Mouse (Mus musculus) right cerebral cortex, postnatal 25 days (tissue): ENCODE measurements at regions not wholly inside any gene's neighbourhood (a gene's known extent, or its start where the extent isn't known, plus 50 kb on each side); places are given as distances from the start of the nearest gene placed in this dataset.
A peak's percentile ranks its signal among the peaks of the same experiment; 100 is the strongest.

Experiments
- DNase-seq: peaks from one replicate; pipeline ENCODE4 v3.0.0; 2022

DNA sequence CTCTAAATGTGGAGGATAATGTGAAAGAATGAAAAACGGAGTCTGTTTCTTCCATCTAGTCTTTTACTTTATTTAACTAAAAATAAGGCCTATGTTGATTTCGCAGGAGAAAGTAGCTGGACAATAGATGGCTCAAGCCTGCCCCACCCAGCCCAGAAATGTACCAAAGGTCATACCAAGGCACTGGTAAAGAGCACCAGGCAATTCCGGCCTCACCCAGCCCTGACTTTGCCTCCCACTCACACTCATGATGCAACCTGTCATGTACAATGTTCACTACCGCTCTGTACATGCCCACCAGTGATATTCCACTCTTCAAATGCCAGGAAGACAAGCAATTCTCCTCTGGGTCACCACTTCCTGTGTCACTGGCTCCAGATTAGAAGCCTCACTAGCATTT lies 564.9 kb downstream of the Insc start:
- no peak for DNase-seq

DNA sequence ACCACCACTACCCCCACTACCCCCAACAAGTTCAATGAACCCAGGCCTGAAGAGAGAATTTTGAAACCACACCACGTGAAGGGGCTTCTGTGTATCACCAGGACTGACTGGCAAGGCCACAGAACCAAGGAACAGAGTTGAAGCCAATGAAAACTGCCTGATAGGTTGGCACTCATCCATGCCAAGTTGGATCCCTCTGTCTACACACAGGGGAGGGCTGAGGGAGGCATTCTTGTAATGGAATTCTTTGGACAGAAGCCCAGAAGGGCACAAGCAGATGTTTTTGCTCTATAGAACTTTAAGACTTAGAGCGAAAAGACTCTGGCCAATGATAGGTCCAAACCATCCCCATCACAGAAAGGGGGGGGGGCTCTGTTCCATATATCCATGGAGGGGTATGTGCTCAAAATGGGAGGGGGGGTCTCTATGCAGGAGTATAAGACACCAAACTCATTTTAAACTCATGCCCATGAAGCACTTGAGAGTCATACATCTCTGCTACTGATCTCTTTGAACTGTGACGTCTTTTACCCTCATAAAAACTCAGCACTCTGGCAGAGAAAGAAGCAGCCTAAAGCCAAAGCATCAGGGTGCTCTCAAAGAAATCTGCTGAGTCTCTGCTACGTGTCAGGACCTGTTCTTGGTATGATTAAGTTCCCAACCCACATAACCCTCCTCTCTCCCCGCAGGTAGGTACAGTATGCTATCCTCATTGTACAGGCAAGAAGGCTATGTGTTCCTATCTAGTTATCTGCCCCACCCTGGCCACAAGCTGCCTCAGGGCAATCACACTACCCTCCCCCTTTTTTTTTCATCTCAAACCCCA lies 567.1 kb downstream of the Insc start:
- no peak for DNase-seq

DNA sequence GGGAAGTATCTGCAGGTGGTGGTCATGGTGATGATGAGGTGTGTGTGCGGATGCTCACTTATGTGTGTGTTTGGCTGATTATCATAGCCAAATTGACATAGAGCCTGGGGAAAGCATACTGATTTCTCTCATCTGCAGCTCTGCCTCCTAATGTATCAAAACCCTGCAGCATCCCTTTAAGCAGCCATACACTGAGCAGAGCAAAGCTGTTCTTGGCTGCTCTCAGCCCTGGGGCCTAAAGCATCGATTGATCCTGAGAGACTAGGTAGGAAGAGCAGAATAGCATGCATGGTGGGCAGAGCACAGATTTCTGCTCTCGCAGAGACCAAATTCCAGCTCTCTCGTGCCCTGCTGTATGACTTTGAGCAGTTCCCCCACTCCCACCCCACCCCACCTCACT lies 576.0 kb downstream of the Insc start:
- DNase-seq = no peak

DNA sequence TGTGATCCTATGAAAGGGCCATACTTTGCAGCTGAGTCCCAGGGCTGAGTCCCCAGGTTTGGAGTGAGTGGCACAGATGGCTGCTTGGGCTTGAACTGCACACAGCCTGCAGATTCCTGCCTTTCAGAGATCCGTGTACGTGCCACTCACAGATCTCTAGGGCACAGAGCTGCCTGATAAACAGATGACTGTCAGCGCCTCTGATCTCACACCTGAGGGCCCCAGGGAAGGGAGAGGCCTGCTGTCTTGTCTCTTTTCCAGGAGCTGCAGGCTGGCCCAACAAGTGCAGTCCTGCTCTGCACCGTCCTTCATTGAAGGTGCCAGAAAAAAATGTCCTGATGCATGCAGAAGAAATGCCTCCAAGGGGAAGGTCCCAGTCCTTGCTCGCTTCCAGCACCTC lies 579.5 kb downstream of the Insc start:
- DNase-seq = no peak

DNA sequence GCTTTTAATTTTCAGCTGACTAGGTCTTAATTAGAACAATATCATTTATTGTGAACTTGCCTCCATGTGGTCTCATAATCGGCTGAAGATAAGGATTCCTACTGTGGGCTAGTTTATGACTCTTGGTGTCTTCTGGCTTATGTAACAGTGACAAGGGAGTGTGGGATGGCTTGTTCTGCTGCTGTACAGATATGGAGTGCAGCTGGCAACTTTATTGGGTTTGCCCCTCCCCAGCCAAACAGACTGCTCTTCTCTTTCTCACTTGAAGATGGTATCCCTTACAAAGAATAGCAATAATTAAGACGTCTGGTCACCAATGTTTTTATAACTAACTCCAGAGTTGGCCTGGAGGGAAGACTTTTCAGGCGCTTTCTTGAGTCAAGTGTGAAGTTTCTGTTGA lies 584.8 kb downstream of the Insc start:
- DNase-seq = no peak

DNA sequence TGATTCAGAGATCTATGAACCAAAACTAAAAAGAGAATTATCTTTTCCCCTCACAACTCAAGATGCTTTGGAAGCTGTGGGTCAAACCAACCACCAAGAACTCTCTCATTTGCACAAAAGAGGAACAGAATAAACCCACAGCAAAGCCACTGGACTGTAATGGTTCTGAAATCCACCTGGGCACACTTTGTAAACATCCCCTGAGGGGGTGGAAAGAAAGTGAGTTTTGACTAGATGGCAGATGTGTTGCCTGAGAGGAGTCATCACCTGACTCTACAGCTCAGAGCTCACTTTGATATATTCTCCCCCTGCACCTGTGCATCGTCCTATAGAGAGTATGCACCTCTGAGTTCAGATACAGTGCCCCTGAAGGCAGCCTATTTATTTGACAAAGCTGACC lies 588.2 kb downstream of the Insc start:
- DNase-seq = no peak

DNA sequence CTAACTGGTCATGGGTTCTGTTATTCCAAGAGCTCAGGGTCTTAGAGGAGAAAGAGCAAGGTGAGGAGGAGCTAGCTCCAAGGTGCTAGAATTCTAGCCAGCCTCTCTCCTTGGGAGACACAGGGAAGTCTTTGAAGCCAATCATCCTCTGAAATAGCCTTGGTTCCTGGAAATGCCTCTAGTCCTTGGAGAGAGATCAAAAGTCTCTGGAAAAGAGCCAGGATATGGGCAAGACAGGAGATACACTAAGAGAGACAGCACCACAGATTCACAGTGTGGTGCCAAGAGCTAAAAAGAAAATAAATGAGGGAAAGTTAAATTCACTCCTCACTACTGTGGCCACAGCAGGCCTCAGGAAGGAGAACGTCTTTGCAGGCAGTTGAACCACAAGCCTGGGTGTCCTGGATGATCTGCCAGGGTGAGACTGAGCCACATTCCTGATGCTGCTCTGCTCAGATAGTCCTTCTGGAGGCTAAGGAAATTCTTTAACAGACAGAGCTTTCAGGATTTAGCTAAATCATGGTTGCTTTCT lies 589.6 kb downstream of the Insc start:
- DNase-seq = no peak

DNA sequence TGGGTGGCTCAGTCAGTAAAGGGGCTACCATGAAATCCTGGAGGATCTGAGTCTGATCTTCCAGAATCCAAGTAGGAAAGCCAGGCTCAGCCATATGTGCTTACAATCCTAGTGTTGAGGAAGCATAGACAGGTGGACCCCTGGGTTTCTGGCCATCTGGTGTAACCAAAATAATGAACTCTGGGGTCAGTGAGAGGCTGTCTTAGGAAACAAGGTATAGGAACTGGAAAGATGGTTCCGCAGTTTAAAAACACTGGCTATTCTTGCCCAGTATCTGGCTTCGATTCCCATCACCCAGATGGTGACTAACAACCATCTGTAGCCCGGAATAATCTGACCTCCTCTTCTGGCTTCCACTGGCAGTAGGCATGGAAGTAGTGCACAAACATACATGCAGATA lies 591.6 kb downstream of the Insc start:
- no peak for DNase-seq

DNA sequence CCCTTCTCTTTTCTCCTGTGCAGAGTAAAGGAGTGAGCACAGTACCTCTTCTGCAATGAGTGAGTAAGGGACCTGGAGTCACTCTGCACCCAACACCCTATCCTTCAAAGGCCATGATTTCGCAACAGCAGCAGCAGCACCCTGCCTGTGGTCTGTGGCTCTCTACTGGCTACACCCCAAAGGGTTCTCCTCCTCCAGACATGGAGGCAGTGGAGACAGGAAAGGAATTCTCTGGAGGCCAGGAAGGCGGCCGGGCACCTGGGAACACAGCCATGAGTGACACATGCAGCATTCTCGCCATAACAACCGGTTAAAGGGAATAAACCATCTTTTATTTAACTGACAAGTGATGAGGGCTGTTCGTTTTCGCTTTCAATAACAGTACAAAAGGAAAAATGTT lies 596.7 kb downstream of the Insc start:
- DNase-seq = no peak

DNA sequence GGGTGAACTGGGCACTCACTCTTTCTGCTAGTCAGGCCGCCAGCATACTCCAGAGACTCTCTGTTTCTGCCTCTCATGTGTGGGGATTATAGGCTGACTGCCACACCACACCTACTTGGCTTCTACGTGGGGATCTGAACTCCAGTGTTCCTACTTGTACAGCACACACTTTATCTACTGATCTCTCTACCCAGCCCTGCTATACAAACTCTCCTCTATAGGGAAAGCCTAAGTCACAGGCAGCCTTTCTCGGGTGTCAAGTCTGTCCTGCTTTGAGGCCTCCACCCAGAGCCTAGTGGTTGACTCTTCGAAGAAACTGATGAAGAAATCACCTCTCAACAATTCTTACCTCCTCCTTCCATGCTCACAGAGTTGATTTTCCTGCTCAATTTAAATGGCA lies 597.5 kb downstream of the Insc start:
- no peak for DNase-seq

DNA sequence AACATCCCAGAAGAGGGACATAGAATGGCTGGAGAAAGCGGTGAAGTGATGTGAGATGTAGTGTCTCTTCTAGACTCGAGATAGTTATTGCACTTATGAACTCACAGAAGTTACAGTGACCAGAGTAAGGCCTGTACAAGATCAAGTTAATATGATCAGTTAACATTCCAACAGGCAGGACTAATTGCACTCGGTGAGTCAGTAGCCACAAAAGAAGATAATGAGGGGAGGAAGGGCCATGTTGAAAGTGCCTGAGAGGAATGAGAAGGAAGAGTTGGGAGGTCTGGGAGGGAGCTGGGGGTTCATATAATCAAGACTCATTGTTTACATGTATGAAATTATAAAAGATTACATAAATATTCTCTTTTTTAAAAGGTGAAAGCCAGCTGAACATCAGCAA lies 602.3 kb downstream of the Insc start:
- no peak for DNase-seq

DNA sequence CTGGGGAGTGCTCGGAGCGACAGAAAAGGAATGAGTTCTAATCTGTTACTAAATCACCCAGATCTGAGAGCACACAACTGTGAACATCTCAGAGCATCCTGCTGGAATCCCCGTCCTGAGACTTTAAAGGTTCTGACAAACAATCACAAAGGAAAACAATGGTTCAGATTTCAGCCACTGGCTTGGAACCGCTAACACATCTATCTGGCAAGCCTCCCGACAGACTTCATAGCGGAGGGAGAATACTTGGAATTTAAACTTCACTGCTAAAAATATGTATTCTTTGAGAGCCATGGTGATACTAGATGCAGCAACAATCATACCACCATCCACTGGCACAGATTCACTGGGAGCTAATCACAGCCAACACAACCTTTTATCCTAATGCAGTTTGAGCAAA lies 615.2 kb downstream of the Insc start:
- no peak for DNase-seq

DNA sequence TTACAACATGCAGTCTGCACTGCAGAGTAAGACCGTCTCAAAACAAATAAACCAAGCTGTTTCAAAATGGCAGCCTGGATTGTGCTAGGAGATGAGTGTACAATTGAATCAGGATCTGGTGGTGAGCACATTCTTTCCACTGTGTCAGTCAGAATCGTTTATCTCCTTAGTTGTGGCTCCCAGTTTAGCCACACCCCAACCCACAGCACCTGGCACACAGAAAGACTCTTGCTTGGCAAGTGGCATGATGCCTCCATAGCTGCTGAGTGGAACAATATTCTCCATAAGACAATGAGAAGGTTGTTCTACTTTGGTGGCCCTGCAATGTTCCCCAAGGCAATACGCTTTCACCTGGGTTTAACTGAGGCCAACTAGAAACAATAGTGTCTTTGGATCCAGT lies 616.6 kb downstream of the Insc start:
- DNase-seq = no peak

DNA sequence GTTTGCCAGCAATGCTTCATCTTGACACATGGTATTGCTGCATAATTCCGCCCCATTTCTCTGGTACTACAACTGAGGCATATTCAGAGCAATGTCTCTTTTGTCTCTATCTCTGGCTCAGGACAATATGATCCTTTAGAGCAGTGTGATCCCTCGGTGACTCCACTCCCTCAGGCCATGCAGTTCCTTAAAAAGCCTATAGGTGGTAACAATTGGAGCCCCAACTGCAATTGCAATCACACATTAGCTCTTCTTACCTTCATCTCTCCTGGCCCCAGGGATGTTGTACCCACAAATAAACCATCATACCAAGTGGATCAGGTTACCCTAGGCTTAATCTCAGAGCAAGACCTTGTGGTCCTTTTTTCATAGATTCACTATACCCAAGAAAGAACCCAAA lies 618.6 kb downstream of the Insc start:
- DNase-seq = no peak

DNA sequence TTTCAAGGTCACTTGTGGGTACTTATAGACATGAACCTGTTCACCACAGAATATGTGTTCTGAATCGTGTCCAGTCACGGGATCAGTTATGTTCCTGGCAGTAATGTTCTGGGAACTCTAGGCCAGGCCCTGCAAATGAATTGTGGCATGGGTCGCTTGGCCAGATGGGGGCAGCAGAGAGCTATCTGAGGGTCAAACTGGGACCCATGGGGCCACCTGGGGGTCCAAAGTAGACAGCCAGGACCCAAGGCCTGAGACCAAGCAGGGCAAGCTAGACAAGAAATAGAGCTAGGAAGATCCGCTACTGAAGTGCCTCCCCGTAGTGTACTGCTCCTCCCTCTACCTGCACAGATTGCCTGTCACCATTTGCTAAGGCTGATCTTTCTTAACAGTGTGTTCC lies 623.4 kb downstream of the Insc start:
- DNase-seq = peak; percentile 37

DNA sequence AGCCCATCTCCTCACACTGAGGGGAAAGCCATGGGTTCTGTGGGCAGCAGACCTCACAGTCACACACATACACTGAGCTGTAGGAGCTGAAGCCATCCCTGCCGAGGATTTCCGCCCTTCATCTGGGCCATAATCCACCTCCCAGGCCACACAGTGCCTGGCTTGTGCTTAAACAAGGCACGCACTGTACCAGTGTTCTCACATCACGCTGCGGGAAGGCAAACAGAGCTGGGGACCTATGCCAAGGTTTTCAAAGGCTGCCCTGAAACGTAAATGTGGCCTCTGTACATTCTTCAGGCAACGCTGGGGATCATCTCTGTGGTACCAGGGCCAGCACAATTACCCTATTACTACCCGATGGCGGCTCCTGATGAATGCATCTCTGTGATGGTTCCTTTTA lies 627.6 kb downstream of the Insc start:
- DNase-seq = no peak

DNA sequence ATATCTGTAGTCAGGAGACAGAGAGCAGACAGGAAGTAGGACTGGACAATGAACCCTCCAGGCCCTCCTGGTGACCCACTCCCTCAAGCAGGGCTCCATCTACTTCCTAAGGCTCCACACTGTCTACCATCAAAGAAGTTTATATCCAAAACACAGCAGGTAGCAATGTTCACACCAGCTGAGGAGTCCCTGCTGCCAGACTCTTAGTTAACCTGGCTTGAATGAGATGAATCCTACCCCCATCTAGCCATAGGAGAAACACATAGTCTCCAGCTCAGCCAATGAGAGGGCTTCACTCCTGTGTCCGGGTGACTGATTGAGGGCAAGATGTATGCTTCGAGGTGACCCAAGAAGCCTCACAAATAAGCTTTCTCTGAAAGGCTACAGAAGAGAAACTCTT lies 629.4 kb downstream of the Insc start:
- no peak for DNase-seq

DNA sequence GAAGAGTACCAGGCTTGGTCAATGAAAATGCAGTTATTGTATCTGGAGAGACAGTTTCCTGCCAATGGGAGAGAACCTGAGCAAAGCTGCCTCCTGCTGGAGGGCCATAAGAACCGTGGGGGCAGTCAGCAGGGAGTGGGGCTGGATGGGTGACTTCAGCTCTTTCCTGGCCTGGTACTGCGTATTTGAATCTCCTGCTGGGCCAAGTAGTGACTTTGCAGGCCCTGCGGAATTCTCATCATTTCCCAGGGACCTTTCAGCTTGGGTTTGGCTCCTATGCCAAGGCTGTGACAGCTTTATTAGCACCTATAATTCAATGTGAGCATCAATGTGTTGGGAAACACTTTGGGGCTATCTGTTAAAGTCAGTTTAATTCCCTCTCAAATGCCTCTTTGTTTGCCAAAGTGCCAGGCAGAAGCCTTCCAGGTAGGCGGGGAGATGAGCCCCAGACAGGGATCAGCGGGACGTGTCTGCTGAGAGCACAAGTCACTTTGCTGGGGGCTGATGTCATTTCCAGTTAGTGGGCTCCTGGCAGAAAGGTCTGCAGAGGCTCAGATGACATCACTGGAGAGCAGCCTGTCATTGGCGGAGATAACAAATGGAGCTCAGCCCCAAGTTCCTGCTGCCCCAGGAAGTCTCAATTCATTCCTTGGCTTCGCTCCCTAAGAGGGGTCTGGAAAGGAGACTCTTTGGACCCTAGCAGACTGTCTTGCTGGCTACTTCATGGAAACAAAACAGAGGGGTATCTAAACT lies 630.5 kb downstream of the Insc start:
- no peak for DNase-seq

DNA sequence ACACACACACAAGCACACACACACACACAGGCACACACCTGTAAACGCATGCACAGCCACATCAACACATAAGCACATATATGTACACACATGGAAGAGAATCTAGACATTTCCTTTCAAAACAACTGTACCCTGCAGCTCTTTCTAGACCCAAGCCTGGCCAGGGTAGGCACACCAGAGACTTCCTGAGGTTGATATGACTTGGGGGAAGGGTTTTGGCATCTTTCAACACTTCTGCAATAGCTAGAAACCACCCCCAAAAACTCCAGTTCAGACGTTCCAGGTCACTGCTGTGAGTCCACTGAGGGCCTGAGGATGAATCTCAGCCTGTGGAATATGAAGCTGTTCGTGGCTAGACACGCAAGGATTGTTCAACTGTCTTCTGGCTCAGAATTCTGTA lies 632.6 kb downstream of the Insc start:
- no peak for DNase-seq

DNA sequence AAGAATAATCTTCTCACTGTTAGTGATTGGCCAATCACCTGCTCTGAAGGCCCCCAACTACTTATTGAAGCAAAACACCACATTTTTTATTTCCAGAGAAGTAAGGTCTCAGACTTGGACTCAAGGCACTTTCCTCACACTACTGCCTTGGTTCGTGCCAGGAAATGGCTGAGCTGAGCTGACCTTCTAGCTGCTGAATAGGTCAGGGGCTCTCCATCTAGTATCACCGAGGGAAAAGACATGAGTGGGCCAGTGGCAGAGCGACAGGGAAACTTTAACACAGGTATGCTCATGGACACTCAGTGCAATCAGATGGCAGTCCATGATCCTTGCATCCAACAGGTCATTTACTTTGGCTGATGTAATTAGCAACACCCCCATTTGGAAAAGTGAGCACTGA lies 635.3 kb downstream of the Insc start:
- DNase-seq = no peak

DNA sequence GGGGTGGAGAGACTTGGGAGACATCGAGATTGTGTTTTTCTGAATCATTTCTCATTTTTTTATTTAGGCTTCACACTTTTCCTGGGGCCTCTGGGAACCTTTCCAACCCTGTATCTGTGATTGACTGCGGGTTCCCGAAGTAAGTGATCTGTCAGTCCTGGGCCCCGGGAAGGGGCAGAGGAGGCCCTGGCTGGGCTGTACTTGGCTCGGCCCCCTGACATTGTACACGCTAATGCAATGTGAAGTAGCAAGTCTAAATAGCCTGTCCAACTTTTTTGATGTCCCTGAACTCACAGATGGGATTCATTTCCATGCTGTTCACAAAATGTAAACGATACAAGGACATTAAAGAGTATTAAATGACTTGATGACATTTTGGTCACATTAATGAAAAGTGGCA lies 636.1 kb downstream of the Insc start:
- DNase-seq = no peak

DNA sequence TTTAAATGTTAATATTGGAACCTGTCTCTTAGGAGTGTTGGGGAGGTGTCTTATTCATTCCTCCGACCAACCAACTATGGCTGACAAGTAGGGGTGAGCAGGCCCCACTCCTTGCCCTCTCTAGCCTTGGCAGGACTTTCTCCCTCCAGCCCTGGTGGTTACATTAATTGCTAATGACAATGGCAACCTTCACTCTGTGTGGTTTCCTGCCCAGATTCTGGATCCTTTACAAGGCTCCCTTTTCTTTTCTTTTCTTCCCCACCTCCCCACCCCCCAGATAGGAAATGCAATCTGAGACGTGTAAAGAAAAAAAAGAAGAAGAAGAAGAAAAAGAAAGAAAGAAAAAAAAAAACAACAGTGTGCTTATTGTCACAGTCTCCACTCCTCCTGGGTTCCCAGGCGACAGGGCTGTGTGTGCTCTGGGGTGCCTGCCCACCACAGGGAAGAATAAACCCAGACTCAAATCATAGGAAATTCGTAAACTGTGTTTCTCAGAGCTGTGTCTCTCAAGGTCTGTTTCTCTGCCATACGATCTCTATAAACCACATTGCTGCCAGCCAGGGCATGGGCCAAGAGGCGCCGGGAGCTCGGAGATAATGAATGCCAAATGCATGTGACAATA lies 637.6 kb downstream of the Insc start:
- DNase-seq = no peak

DNA sequence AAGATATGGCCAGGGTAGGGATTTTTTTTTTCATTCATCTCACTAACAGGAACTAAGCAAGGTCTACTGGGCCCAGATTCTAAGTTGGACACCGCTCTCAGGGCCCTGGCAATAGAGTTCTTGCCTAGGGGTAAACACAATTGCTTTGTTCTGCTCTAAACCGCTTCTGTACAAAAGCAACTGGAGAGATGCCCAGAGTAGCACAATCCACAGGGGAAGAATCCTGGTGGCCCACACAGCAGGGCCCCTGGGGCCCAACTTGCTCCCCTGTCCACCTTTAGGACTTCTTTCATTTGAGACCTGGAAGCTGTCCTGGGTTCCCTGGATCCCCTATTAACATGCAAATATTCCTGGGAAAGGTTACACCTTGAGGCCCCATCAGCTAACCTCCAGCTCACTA lies 639.4 kb downstream of the Insc start:
- DNase-seq = no peak

DNA sequence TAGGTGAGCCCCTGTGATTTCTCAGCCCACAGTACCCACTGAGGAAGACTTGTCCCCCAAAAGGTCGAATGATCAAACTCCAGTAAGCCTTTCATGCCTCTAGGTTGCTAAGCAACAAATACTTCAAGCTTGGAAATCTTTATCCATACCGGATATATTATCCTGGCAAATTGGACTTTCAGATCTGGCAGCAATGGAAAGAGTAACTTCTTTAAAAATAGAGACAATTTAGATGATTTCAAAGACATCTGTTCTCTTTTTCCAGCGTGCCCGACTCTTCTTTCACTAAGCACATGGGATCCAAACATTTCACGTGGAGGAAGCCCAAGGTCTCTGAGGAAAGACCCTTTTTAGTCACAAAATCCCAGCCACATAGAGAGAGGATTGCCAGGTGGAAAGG lies 645.4 kb downstream of the Insc start:
- DNase-seq = no peak
